ENCODE assay signal across 11 mouse cellular contexts in the genomic region with DNA sequence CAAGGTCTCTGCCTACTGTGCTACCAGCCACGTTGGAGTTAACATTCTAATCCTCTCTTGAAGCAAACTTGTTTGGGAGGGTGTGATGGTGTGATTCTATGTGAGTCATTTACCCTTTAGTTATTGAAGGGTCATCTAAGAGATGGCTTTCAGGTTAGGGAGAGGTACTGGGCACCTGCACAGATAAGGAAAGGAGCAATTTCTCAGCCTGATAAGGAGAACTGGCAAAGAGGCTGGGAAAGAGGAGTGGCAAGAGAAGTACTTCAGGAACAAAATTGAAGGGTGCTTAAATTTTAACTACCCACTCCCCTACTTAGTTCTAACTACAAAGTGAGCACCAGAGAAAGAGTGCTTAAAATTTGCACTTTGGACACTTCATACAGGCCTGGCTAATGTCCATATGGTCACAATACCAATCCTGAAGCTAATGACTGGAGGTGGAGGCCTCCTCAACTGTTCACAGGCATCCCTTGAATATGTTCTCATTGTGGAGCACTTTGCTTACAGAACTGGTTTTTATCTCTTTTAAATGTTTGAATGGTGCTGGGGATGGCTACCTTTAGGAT.
"Had no signal": no experiment of that assay in that cellular context is flagged by ENCODE, and none has a peak within 500 bp of the region (broad histone marks: within the 10 kb centered on the region; RNA-seq: fewer than 3 reads in every experiment).

No protein-coding gene starts in this region.

- DNase-seq: kidney, adult 18-20 months; kidney, postnatal 10 days; midbrain, embryonic 14.5 days; spleen, adult 18-20 months; thymus, adult 2 months; thymus, postnatal 25 days had no signal

- H3K4me2 ChIP-seq: hindbrain, embryonic 14.5 days; limb, embryonic 15.5 days; liver, embryonic 12.5 days; neural tube, embryonic 12.5 days had no signal

- H3K27ac ChIP-seq: hindbrain, embryonic 14.5 days; limb, embryonic 15.5 days; liver, embryonic 12.5 days; midbrain, embryonic 10.5 days; neural tube, embryonic 12.5 days had no signal

- H3K9ac ChIP-seq: hindbrain, embryonic 14.5 days; limb, embryonic 15.5 days; liver, embryonic 12.5 days; neural tube, embryonic 12.5 days had no signal

- H3K4me3 ChIP-seq: limb, embryonic 15.5 days; liver, embryonic 12.5 days; midbrain, embryonic 10.5 days; neural tube, embryonic 12.5 days had no signal

- H3K27me3 ChIP-seq: neural tube, embryonic 12.5 days had no signal

- H3K9me3 ChIP-seq: limb, embryonic 15.5 days; liver, embryonic 12.5 days; midbrain, embryonic 10.5 days; neural tube, embryonic 12.5 days had no signal

- H3K4me1 ChIP-seq: limb, embryonic 15.5 days; liver, embryonic 12.5 days; midbrain, embryonic 10.5 days; neural tube, embryonic 12.5 days had no signal

- H3K36me3 ChIP-seq: limb, embryonic 15.5 days; liver, embryonic 12.5 days; midbrain, embryonic 10.5 days; neural tube, embryonic 12.5 days had no signal

- ATAC-seq: liver, embryonic 12.5 days had no signal
